Mouse (Mus musculus) hindbrain, embryonic 14.5 days (tissue): ENCODE results near the gene Cox11. TPM values are rescaled to one million over a fixed set of nuclear protein-coding genes. Genes with fewer than 3 reads are reported as not detected.

Experiments
- ATAC-seq: fragments of 200-750 bp; cut with Nextera tagmentation; 2 replicates; pipeline ENCODE4 v1.8.0; 2017; ENCODE audit warnings: moderate number of reproducible peaks, mild to moderate bottlenecking, moderate TSS enrichment, moderate library complexity; ENCODE audit not compliant: low FRiP score
- DNase-seq: peaks from one replicate; pipeline ENCODE4 v3.0.0-alpha.2; 2015; ENCODE audit warnings: low spot score
- H3K27ac ChIP-seq: fragments of 300-500 bp; sonication (generic); 2 replicates; pipeline ENCODE4 v1.5.1; 2014; ENCODE audit warnings: mild to moderate bottlenecking, moderate library complexity
- H3K27me3 ChIP-seq: fragments of 300-500 bp; sonication (generic); 2 replicates; pipeline ENCODE4 v1.6.1; 2014; ENCODE audit warnings: mild to moderate bottlenecking, low read length, mixed read lengths; ENCODE audit not compliant: control insufficient read depth, insufficient read depth
- H3K36me3 ChIP-seq: fragments of 300-500 bp; sonication (generic); replicated peaks from 2 replicates; pipeline ENCODE4 v1.6.1; 2014; ENCODE audit not compliant: control insufficient read depth, insufficient read depth
- H3K4me1 ChIP-seq: fragments of 300-500 bp; sonication (generic); replicated peaks from 2 replicates; pipeline ENCODE4 v1.6.1; 2014; ENCODE audit warnings: antibody characterized with exemption, low read length, mixed read lengths; ENCODE audit not compliant: control insufficient read depth, insufficient read depth
- H3K4me2 ChIP-seq: fragments of 300-500 bp; sonication (generic); replicated peaks from 2 replicates; pipeline ENCODE4 v1.6.1; 2014; ENCODE audit warnings: mild to moderate bottlenecking, moderate library complexity
- H3K4me3 ChIP-seq: fragments of 300-500 bp; sonication (generic); replicated peaks from 2 replicates; pipeline ENCODE4 v1.5.1; 2014; ENCODE audit warnings: mild to moderate bottlenecking, low read length
- H3K9ac ChIP-seq: fragments of 300-500 bp; sonication (generic); 2 replicates; pipeline ENCODE4 v1.6.1; 2014
- H3K9me3 ChIP-seq: fragments of 300-500 bp; sonication (generic); 2 replicates; pipeline ENCODE4 v1.6.1; 2016; ENCODE audit warnings: low read length; ENCODE audit not compliant: control insufficient read depth
- WGBS: fragments of 180-500 bp; shearing (Covaris S2); extraction: QIAGEN DNeasy Blood & Tissue Kit; methylation state at CpG from one replicate; pipeline ENCODE4 v1.1.7; 2014; 5-methylcytosine and 5-hydroxymethylcytosine counted together
- polyA plus RNA-seq: library from polyadenylated mRNA; unstranded; fragments of >200 nt; fragmentation: Nextera tagmentation; extraction: Ambion mirVana; gene quantifications from 2 replicates; pipeline ENCODE4 v1.2.1, GENCODE M21; 2014

Cox11 gene
- polyA plus RNA-seq, 1 experiment from 2014 or later: 28.4 TPM

- Histone ChIP-seq H3K4me1 (peaks cover 7% of the 10 kb centered on the region; the same call in 1 of the 2 replicates), H3K9me3 (no peaks in the 10 kb centered on the region), H3K27ac (peak within 1 kb of the TSS; percentile 80), H3K4me2 (peak within 1 kb of the TSS; percentile 90), H3K27me3 (peaks cover 6% of the 10 kb centered on the region; the same call in 1 of the 2 replicates), H3K9ac (peak within 1 kb of the TSS; percentile 66), H3K36me3 (no peaks in the 10 kb centered on the region), H3K4me3 (peak within 1 kb of the TSS; percentile 62)
- ATAC-seq: peak; percentile 89
- DNase-seq: peak; percentile 72
- 6% methylated on average over 47 of the region's 47 CpGs for WGBS
These were observed 49.8 kb downstream of the Cox11 start, which contains the start of gene Tom1l1 for GRCm38 (mm10) chr11:90687460-90688416. Gene Tom1l1, minus strand, starts transcription at chr11:90688366.

- H3K27ac ChIP-seq: no peak overlapping the region
- peaks cover 6% of the 10 kb centered on the region; the same call in 1 of the 2 replicates for H3K27me3 ChIP-seq
- H3K4me1 ChIP-seq: peaks cover 7% of the 10 kb centered on the region; the same call in 1 of the 2 replicates
- H3K4me2 ChIP-seq: no peak overlapping the region
- no peak overlapping the region for H3K9ac ChIP-seq
- no peak overlapping the region for H3K4me3 ChIP-seq
- no peaks in the 10 kb centered on the region for H3K36me3 ChIP-seq
- H3K9me3 ChIP-seq: no peaks in the 10 kb centered on the region
- DNase-seq: no peak
- 19% methylated on average over 6 of the region's 6 CpGs for WGBS
- ATAC-seq: no peak
These were observed 52.4 kb downstream of the Cox11 start for GRCm38 (mm10) chr11:90690361-90690760.

- Histone ChIP-seq H3K9me3 (no peaks in the 10 kb centered on the region), H3K4me1 (peaks cover 4% of the 10 kb centered on the region; the same call in 1 of the 2 replicates), H3K9ac (no peak overlapping the region), H3K4me3 (no peak overlapping the region), H3K27ac (no peak overlapping the region), H3K4me2 (no peak overlapping the region), H3K36me3 (no peaks in the 10 kb centered on the region), H3K27me3 (no peaks in the 10 kb centered on the region)
- ATAC-seq (no peak), DNase-seq (no peak)
- WGBS: 60% methylated on average over 4 of the region's 4 CpGs
These were observed 56.2 kb downstream of the Cox11 start for GRCm38 (mm10) chr11:90694206-90694605.

Other genes with a start within 250 kb of the Cox11 start
- gene Hlf, start 247.3 kb upstream of the Cox11 start, polyA plus RNA-seq: 3.6 and 3.8 TPM in 2 replicates
- 18.8 and 19.4 TPM in 2 replicates for gene Stxbp4, start 89 bp upstream of the Cox11 start, polyA plus RNA-seq
- gene Tom1l1, start 50.2 kb downstream of the Cox11 start, polyA plus RNA-seq: 24.6 and 27.1 TPM in 2 replicates